Mouse (Mus musculus): ENCODE measurements around the gene Iqck.

Iqck gene

DNA sequence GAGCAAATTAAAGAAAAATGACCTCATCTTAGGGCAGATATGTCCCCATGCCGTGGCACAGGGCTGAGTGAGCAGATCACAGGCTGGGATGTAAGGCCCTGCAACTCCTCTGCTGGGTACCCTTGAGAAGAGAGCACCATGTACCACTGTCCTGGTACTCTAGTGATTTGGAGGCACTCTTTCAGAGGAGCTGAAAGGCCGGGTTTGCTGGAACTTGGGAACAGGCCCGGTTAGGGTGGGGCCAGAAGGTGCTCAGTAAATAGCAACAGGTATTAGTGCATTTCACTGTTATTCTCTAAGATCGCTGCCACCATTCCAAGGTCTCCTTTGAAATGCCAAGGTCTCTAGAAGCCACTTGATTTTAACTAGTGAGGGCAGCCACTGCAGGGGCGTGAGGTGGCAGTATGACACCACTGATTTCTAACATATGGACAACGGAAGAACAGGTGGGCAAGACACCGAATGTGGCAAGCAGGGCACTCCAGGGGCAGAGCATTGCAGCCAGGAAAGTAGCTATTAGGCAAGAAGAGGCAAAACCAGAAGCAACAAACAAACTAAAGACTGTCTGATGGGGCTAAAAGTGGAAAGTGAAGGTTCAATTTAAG is 59.1 kb downstream of the Iqck start:
- peak; percentile 31 to 42 for DNase-seq

DNA sequence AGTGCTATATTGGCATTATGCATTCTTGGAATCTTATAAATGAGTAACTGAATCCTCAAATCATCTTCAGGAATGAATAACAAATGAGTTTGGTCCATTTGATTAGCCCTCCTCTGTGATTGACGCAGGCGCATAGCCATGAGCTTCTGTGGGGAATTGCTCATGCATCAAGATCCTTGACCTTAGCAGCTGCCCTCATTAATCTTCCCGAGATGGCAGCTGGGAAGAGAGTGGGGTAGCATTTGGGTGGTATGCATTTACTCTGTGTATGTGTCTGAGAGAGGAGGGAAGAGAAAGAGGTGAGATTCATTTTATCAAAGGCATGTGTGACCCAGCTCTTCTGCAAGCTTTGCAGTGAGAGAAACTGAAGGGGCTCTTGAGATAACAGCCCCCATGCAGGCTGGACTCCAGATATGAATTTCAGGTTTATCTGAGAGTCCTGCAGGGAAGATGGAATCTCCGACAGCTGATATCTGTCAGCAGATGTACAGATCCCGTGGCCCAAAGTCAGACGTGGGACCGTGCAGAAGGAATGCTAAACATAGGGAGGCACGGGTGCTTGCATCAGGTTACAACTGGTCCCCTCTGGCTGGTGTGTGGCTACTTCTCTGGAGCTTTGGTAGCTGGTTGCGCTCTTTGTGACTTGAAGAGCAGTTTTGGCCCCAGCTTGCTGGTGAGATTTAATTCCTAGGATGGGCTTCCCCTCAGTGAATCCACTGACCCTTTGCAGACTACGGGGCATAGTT is 63.9 kb downstream of the Iqck start:
- DNase-seq: no peak

GRCm38 (mm10) chr7:118922441-118923202 is 67.1 kb downstream of the Iqck start:
- DNase-seq: no peak

- DNase-seq: no peak
Observed at GRCm38 (mm10) chr7:118925547-118925946, 70.0 kb downstream of the Iqck start.

DNA sequence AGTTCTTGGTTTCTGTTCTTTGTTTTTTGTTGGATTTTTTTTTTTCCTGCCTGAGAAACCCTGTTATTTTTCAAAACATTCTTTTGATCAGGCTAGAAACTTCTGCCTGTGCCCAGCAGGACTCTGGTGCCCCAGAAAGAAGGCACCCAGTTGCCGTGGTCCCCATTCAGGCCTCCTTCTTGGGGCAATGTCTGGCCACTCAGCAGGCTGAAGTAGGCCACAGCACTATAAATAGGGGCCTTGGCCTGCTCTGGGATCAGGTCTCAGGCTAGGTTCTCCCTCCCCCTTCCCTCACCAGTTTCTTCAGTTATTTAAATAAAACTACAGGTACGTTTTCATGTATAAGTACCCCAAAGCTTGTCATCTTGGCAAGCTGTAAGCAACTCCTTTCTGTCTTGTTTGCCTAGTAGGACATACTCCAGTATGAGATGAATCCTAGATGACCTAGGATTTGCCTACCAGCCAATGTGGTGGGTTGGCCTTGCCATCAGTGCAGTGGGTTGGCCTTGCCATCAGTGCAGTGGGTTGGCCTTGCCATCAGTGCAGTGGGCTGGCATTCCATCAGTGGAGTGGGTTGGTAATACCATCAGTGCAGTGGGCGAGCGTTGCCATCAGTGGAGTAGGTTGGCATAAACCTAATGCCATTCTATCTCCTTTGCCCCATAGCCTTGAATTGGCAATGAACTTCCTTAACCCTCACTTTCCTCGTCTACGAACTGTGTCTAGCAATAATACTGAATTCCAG is 71.1 kb downstream of the Iqck start:
- DNase-seq: no peak

DNA sequence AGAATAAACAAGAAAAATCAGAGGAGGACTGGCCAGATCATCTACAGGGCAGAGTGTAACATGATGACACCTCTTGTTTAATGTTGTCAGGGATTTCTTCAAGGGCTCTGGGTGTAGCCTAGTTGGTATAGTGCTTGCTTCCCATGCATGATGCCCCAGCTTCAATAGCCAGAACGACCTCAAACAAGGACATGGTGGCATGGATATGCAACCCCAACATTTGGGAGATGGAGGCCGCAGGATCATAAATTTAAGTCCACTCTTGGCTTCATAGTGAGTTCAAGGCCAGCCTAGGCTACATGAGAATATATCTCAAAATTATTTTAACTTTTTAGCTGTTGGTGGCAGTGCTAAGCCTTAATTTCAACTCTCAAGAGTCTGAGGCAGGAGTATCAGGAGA is 71.7 kb downstream of the Iqck start:
- no peak for DNase-seq

- DNase-seq: no peak
Observed at GRCm38 (mm10) chr7:118928316-118928715, 72.8 kb downstream of the Iqck start.

GRCm38 (mm10) chr7:118928916-118929315 is 73.4 kb downstream of the Iqck start:
- DNase-seq: no peak

DNA sequence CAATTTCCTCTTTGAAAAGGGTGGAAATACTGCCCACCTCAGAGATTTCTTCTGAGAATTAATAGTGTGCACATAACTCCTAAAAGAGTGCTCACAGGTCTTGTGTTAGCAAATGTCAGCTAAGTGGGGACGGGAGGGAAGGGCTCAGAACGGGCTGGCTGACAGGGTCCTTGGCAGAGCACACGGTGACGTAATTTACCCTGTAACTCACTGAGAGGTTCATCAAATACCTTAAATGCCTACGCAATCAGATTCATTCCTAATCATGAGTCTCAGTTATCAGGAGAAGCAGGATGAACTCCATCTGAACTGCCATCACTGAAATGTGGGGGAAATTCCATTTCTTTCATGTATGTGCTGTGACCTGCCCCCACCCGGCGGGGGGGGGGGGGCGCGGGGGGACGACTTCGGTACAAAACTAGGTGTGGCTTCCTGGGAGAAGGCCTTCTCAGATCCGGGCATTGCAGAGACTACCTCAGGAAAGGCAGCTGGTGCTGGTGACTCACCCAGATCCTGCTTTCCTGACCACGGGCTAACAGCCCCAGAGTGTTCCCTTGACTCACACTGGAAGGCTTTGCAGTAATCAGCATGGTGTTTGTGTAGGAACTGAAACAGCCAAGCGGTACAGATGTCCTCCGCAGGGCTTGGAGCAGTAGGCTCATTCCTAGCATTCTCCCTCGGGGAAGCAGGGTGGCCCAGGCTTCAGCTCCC is 74.2 kb downstream of the Iqck start:
- DNase-seq: peak; percentile 9

DNA sequence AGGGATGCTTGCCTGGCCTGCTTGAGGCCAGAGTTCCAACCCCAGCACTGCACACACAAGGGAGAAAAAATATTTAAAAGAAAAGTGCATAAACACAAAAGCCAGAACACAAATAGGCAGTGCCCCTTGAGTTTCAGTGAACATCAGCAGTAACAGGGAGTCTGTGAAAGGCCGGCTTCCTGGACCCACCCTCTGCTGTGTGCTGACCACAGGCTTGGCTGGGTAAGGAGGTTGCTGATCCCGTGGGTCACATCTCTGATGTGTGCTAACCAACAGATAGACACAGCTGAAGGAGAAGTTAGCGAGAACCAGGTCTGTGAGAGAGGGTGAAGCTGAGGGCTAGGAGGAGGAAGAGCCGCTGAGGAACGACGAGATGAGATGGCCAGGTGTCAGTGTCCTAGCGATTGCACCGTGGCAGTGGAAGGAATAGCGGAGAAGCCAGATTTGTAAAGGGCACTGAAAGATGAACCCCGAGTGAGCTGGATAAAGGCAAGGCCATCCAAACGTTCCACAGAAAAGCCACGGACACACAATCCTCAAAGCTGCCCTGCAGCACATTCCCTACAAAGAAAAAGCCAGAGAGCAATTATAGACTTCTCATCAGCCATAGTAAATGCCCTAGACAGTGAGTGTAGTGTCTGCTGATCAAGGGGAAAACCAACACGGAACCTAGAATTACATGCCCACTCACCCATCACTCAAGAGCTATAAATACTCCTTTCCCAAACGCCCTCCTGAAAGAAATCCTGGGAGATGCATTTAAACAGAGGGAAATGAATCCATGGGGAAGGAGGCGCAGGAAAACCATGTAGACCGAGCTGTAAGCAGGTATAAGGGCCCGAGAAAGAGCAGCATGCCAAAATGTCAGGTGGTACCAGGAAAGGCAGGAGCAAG is 76.2 kb downstream of the Iqck start:
- DNase-seq: no peak

- no peak for DNase-seq
Observed at GRCm38 (mm10) chr7:118935306-118935705, 79.8 kb downstream of the Iqck start.

DNA sequence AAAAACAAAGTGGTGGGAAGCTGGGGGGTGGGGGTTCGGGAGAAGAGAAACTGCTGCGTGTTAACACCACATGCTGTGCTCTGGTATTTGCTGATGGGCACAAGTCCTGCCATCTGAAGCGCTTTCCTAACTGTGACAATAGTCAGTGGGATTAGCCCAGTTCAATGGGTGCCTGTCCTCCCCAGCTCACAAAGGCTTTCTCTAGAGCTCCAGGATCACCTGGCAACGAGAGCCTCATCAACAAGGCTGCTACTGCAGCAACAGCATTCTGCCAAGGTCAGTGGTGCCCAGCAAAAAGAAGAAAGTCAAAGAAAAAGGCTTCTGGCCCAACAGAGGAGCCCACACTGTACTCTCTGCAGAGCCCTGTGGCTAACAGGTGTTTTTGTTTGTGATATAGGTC is 81.3 kb downstream of the Iqck start:
- DNase-seq: no peak

DNA sequence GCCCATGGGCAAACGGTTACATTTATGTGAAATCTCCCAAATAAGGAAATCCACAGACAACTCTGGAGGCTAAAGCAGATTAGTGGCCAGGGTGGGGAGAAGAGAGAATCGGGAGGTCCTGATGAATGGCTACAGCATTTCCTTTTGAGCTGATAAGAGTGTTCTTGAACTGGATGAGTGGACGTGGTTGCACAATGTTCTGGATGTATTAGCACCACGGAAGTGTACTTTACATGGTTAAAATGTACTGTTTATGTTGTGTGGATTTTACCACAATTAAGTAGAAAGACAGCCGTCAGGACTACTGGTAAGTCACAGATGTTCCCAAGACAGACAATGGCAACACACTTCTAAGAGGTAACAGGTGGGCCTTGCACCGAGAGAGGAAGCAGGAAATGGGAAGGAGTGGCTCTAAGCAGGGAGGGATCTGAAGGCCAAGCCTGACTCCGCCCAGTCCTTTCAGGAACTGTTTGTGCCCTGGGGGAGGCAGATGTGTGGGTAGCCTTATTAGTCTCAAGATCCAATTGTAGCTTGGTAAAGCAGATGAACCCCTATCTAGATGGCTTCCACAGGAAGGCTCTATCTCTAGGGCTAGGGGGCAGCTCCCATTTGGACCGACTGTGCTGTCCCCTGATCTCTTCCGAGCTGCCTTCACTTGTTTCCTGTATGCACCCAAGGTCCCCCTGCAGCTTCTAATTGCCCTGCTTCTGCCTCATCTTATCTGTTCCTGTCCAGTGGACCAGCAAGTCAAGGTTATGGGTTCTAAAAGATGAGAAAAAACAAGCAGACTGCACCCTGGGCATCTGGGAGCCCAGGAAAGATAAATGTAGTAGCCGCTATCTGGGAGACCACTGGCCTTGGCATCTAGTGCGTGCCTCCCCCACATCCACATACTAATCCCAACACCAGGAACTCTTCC is 82.2 kb downstream of the Iqck start:
- DNase-seq: no peak

DNA sequence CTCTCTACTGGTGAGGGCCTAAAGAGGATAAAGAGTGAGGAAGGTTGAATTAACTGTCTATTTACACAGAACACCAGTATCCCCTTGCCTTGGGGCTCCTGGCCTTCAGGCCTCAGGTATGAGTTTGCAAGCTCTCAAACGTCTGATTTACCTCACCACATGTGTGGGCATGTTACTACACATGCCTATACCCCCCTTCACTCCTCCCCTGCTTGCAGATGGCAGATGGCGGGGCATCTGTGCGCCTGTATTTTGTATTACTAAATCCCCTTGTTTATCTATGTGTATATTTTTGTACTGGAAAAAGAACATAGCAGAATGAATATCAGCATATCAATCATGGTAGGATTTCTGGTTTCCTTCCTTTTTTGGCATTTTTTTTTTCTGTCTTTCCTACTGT is 86.7 kb downstream of the Iqck start:
- DNase-seq: no peak

DNA sequence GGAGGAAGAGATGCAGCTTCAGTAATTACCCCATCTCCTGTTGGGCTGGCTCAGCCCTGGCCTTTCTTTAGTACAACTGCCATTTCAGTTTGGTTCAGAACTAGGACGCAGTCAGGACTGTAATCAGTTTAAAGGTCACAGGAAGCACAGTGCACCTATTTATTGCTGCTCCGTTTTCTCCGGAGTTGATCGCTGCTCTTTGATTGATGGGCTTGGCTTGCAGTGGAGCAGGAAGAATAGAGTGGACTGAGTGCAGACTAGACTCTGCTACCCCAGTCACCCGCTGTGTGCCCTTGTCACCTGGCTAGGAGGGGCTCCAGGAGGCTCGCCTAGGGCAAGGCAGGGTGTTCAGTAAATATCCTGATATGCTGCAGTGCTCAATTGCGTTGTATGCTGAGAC is 87.6 kb downstream of the Iqck start:
- no peak for DNase-seq

DNA sequence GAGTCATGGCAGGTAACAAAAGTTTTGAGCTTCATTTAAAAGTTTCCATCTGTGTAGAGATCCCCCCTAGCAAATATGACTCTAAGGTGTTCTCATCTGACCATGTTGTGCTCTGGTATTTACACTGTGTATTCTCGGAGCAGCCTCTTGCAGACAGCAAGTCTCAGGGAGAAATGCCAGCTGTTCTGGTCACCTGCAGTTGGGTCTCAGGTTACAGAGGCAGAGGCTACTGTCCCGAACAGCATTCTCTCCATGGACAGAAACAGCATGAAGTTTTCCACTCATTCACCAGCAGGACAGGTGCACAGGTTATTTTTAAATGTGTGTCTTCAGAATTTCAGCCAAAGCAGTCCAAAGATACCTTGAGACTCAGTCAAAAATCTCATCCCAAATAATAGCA is 89.3 kb downstream of the Iqck start:
- no peak for DNase-seq

DNA sequence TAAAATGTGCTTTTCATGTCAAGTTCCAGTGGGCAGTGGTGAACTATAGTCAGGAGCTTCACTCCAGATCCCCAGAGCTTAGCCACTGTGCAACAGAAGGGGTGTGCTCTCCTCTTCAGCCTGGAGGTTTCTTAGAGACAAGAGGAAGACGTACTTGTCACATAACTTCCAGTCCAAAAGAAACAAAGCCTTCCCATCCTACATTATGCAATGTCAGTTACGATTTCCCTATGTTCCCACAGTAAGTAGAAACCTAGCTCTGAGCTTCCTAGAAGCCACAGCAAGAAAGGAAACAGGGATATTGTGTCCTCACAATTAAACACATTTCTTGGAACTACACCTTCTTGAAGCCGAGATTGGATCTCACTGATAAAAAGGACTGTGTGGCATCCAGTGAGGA is 91.7 kb downstream of the Iqck start:
- DNase-seq: no peak

GRCm38 (mm10) chr7:118948677-118949282 is 93.2 kb downstream of the Iqck start:
- no peak for DNase-seq

DNA sequence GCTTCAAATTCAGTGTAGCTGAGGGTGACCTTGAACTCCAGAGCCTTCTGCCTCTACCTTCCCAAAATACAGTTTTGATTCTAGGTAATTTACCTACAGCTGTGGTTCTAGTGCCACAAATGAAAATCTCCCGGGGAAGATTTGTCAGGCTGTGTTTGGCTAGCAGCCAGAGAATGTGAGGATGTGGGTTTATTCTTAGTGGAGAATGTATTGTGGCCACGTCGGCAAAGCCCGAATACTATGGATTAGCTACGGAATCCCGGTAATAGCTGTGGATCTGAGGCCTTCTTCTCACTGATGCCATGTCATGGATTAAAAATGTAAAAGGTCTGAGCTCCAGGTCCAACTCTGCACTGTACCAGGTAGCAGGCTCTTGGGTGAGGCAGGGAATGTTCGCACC is 94.2 kb downstream of the Iqck start:
- DNase-seq: no peak
